Mouse (Mus musculus): ENCODE measurements around the gene Mapk8ip3. TPM values are rescaled to one million over a fixed set of nuclear protein-coding genes. Genes with fewer than 3 reads are reported as not detected.

Gene Mapk8ip3
- total RNA-seq, 1 experiment from 2014 or later: 32.8 TPM

GRCm38 (mm10) chr17:24891321-24891720, 45.5 kb downstream of the Mapk8ip3 start:
- ATAC-seq (replicated peaks in 1 of 2; ENCODE audit: insufficient read depth in 1 of 2, low FRiP score in 2 of 2, low TSS enrichment in 1 of 2, low read depth in 1 of 2, poor library complexity in 2 of 2, severe bottlenecking in 2 of 2): no peak

- no peak for ATAC-seq (replicated peaks in 1 of 2; ENCODE audit: insufficient read depth in 1 of 2, low FRiP score in 2 of 2, low TSS enrichment in 1 of 2, low read depth in 1 of 2, poor library complexity in 2 of 2, severe bottlenecking in 2 of 2)
Measured at GRCm38 (mm10) chr17:24890151-24891092, 46.4 kb downstream of the Mapk8ip3 start.

DNA sequence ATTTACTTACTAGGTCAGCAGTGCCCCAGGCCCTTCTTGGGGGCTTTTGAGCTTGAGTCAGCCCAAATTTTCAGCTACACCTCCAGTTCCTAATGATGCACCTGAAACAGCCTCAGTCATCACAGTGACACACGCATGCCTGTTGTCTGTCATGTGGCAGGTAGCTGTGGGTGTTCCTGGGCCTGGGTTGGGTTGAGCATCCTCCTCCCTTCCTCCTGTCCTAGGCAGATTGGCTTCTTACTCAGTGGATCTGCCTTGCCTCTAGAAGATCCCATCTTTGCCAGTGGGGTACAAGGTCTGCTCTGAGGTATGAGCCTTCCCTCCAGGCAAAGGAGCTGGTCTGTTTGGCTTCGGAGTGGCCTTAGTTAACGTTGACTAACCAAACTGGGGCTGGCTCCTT, 47.9 kb downstream of the Mapk8ip3 start:
- ATAC-seq (replicated peaks in 1 of 2; ENCODE audit: insufficient read depth in 1 of 2, low FRiP score in 2 of 2, low TSS enrichment in 1 of 2, low read depth in 1 of 2, poor library complexity in 2 of 2, severe bottlenecking in 2 of 2): no peak

DNA sequence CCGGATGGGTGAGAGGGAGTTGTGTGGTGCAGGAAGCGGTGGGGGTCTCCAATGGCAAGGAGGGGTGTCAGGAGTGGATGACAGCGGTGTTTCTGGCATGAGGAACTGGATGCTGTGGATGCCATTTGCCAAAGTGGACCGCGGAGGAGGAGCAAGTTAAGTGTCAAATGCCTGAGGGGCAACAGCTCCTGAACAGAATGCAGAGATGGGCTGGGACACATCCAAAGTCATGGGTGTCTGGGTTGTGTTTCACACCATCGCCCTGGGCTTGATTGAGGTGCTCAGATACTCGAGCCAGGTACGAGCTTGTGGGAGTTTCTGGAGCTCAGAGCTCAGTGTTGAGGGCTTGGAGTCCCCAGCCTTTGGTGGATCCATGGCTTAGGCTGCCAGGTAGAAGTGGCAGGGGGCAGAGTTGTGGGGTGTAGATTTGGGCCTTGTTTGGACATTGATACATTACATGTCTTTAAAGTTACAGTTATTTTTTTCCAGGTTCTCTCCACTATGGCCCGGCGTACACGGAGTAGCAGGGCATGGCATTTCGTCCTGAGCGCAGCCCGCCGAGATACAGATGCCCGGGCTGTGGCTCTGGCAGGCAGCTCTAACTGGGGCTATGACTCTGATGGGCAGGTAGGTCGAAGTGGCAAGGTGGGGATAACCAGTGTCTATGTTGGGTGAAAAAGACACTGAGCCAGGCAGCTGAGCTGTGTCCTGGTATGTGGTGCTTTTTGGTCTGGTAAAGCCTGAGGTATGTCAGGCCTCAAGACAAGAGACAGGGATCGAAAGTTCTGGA, 49.3 kb downstream of the Mapk8ip3 start:
- ATAC-seq (replicated peaks in 1 of 2; ENCODE audit: insufficient read depth in 1 of 2, low FRiP score in 2 of 2, low TSS enrichment in 1 of 2, low read depth in 1 of 2, poor library complexity in 2 of 2, severe bottlenecking in 2 of 2): no peak

- ATAC-seq (replicated peaks in 1 of 2; ENCODE audit: insufficient read depth in 1 of 2, low FRiP score in 2 of 2, low TSS enrichment in 1 of 2, low read depth in 1 of 2, poor library complexity in 2 of 2, severe bottlenecking in 2 of 2): no peak
Measured at GRCm38 (mm10) chr17:24886932-24887271, 49.9 kb downstream of the Mapk8ip3 start.

DNA sequence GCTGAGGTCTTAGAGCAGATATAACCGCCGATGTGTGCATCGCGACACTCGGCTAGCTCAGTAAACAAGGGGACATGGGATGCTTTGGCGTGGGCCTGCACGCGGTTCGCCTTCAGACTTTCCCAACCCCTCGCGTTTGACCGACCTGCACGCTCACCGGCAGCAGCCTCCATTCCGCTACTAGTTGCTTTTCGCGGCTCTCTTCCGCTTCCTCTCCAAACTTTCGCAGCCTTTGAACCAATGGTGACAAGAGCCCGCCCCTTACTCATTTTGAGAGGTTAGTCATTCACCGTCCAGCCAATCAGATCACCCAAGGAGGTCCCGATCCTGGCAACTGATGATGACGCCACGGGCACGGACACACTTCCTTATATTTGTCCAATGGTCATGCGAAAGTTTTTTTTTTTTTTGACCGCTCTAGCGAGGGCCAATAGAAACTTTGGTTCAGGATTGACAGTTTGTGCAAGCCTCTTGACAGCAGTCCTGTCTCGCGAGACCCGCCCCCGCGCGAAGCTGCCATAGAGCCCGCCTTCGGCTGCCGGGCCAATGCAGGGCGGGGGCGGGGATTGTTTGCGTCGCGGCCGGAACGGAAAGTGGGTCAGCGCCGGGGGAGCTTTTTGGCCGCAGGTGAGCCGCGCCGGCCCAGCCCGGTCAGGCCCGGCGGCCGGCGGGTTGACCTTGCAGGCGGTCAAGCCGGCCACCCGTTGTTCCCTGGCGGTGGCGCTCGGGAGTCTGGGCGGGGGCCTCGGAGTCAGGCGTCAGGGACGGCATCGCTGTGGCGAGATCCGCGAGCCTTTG, 50.4 kb downstream of the Mapk8ip3 start, which contains the start of the genes Nubp2 and Spsb3:
Gene Nubp2 (minus strand): TSS at position 216 of the 798 bp plus-strand sequence.
Gene Spsb3 (plus strand): TSS at position 510 of the 798 bp plus-strand sequence.
- peak; percentile 94 to 95 for ATAC-seq (replicated peaks in 1 of 2; ENCODE audit: insufficient read depth in 1 of 2, low FRiP score in 2 of 2, low TSS enrichment in 1 of 2, low read depth in 1 of 2, poor library complexity in 2 of 2, severe bottlenecking in 2 of 2)

- ATAC-seq (replicated peaks in 1 of 2; ENCODE audit: insufficient read depth in 1 of 2, low FRiP score in 2 of 2, low TSS enrichment in 1 of 2, low read depth in 1 of 2, poor library complexity in 2 of 2, severe bottlenecking in 2 of 2): no peak
Measured at GRCm38 (mm10) chr17:24885356-24886133, 51.2 kb downstream of the Mapk8ip3 start.

GRCm38 (mm10) chr17:24884391-24884790, 52.4 kb downstream of the Mapk8ip3 start:
- ATAC-seq (replicated peaks in 1 of 2; ENCODE audit: insufficient read depth in 1 of 2, low FRiP score in 2 of 2, low TSS enrichment in 1 of 2, low read depth in 1 of 2, poor library complexity in 2 of 2, severe bottlenecking in 2 of 2): no peak

DNA sequence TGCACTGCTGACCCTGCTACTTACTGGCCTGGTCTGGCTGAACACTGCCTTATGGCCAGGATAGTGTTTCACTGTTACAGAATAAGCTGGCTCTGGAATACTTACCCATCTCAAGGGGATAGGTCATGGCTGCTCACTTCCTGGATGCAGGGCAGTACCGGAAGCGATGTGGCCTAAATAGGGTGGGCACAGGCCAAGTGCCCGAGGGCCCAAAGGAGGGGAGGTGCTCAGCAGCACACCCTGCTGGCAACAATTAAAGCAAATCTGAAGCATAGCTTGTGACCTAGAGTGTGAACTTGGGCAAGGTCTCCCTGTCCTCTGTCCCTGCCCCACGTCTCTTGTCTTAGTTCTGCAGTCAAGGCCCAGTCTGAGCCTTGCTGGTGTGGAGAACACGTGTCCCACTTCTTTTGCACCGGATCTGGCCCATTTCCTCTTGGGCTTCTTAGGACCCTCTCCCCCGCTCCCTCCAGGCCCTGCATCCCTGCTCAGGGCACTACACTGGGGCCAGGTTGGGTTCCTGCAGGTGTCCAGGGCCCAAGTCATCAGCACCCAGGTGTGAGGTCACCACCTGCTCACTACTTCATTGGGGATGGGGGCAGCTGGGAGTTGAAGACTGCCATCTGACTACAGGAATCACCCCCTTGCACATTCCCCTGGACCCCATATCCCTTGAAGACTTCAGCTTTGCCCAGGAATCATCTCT, 54.9 kb downstream of the Mapk8ip3 start:
- ATAC-seq (replicated peaks in 1 of 2; ENCODE audit: insufficient read depth in 1 of 2, low FRiP score in 2 of 2, low TSS enrichment in 1 of 2, low read depth in 1 of 2, poor library complexity in 2 of 2, severe bottlenecking in 2 of 2): peak in 1 of 2 experiments; percentile 8; a peak in 1 of 4 replicates

- ATAC-seq (replicated peaks in 1 of 2; ENCODE audit: insufficient read depth in 1 of 2, low FRiP score in 2 of 2, low TSS enrichment in 1 of 2, low read depth in 1 of 2, poor library complexity in 2 of 2, severe bottlenecking in 2 of 2): no peak
Measured at GRCm38 (mm10) chr17:24878531-24878930, 58.2 kb downstream of the Mapk8ip3 start.

DNA sequence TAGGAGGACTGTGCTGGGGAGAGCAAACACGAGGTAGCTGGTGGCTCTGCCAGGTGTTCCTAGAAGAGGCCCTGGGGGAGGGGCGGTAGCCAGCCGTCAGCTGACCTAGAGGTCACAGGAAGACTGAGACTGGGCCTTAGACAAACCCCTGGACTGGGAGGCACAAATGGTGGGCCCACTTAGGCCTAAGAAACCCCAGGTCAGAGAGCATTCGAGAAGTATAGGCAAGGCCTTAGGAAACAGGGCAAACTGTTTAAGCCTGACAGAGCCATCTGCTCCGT, 58.7 kb downstream of the Mapk8ip3 start:
- no peak for ATAC-seq (replicated peaks in 1 of 2; ENCODE audit: insufficient read depth in 1 of 2, low FRiP score in 2 of 2, low TSS enrichment in 1 of 2, low read depth in 1 of 2, poor library complexity in 2 of 2, severe bottlenecking in 2 of 2)

DNA sequence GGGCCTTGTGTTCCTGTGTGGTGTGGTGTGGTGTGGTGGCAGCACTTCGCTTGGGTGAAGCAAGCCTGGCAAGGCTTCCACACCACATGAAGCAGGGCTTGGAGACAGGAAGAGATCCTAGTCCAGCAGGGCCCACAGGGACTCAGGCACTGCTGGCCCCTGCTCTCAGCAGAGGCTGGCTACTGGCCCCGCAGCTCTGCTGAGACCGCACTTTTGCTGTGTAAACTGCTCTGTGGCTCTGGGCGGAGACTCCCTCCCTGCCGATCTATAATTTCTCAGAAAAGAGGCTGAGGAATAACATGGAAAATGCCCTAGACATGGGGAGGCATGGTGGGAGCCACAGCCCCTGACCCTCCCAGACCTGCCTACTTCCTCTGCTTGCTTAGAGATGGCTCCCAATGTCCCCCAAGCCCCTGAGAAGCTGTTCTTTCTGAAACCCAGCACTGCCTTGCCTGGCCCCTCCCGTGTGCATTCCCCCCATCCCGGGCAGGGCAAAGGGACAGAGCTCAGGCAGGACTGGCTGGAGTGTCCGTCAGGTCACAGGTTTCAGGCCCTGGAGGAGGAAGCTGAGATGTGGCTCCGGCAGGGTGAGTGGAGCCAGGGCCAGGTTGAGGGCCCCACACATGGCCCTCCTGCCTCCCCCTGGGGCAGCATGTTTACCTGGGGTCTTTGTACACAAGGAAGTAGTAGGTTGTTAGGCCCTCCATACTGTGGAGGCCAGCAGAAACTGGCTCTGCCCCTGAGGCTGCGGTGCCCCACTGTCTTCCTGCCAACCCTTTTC, 59.3 kb downstream of the Mapk8ip3 start:
- ATAC-seq (replicated peaks in 1 of 2; ENCODE audit: insufficient read depth in 1 of 2, low FRiP score in 2 of 2, low TSS enrichment in 1 of 2, low read depth in 1 of 2, poor library complexity in 2 of 2, severe bottlenecking in 2 of 2): no peak

DNA sequence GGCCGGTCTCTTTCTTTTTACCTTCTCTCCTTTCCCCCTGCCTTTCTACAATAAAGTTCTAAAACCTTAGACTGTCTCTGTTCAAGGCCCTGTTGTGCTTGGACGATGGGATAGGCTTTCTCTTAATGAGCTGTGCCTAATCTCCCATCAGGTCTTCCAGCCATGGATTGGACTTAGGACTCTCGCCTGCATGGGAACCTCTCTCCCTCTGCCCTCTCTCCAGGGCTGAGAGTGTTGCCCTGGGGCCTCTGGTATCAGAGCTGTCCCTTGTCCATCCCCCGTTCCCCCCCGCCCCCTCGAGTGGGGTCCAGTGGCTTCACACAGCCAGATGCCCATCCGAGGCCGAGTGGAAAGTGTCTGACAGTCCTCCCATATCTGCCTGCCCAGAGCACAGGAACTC, 61.8 kb downstream of the Mapk8ip3 start:
- no peak for ATAC-seq (replicated peaks in 1 of 2; ENCODE audit: insufficient read depth in 1 of 2, low FRiP score in 2 of 2, low TSS enrichment in 1 of 2, low read depth in 1 of 2, poor library complexity in 2 of 2, severe bottlenecking in 2 of 2)

DNA sequence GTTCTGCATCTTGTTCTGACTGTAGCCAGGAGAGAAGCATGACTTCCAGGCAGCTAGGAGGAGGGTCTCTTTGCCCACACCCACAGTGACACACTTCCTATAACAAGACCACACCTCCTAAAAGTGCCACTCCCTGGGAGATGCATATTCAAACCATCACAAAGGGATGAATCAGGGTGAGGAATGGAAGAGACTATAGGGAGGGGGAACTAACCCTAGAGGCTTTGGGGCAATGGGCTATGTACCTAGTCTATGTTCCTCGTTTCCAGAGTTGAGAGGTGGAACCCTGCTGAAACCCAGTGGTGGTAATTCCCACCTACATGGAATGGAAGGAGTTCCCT, 62.4 kb downstream of the Mapk8ip3 start:
- ATAC-seq (replicated peaks in 1 of 2; ENCODE audit: insufficient read depth in 1 of 2, low FRiP score in 2 of 2, low TSS enrichment in 1 of 2, low read depth in 1 of 2, poor library complexity in 2 of 2, severe bottlenecking in 2 of 2): no peak

DNA sequence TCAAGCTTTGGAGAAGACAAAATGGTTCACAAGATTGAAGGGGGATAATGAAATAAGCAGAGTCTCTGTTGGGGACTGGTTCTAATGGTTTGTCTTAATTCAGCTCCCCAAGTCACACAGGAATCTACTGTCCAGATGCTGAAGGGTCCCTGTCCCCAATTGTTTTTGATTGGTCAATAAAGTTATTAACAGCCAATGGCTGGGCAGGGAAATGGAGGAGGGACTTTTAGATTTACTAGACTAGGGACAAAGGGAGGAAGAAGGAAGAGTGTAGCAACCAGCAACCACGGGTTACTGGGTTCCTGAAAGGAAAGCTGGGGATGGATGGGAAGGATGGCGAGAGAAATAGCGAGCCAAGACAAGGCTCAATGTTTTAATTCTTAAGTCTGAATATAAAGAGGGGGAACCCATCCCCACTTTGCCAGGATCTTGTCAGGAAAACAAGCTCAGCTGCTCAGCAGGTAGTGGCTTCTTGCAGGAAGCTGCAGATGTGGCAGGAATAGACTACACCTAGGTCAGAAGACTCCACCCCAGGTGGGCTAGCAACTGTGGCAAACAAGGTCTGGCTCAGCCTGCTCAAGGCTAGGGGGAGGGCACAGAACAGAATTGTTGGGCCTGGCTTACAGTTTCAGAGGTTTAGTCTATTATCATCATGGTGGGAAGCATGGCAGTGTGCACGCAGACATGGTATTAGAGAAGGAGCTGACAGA, 62.9 kb downstream of the Mapk8ip3 start:
- ATAC-seq (replicated peaks in 1 of 2; ENCODE audit: insufficient read depth in 1 of 2, low FRiP score in 2 of 2, low TSS enrichment in 1 of 2, low read depth in 1 of 2, poor library complexity in 2 of 2, severe bottlenecking in 2 of 2): no peak
